Mouse (Mus musculus): ENCODE results near the gene Fam189b.
A peak's percentile ranks its signal among the peaks of the same experiment; 100 is the strongest.

- TF ChIP-seq POLR2A (IDR thresholded peaks at IDR 0.05; ENCODE audit: insufficient read depth, low read length): peak; percentile 85
- no peak for TF ChIP-seq CTCF (IDR thresholded peaks at IDR 0.05; ENCODE audit: low read depth, low read length)
- no peak for TF ChIP-seq EP300 (IDR thresholded peaks at IDR 0.05; ENCODE audit: insufficient read depth, low read depth, low read length)
Observed at GRCm38 (mm10) chr3:89164506-89165267, 18.3 kb upstream of the Fam189b start, which contains the start of gene Clk2.
